Mouse (Mus musculus): Measurements from ENCODE around the gene Serpine1.
A peak's percentile ranks its signal among the peaks of the same experiment; 100 is the strongest.

- TF ChIP-seq FOSL1 (IDR thresholded peaks at IDR 0.05; ENCODE audit: insufficient read depth, low read length, poor library complexity, severe bottlenecking) (peak; percentile 78), CTCF (IDR thresholded peaks at IDR 0.05; ENCODE audit: control insufficient read depth, insufficient read depth, insufficient read length) (no peak), CEBPB (IDR thresholded peaks at IDR 0.05; ENCODE audit: low read depth) (no peak), USF1 (IDR thresholded peaks at IDR 0.05; ENCODE audit: low read depth) (peak; percentile 77), MAX (IDR thresholded peaks at IDR 0.05) (peak; percentile 97), MYOD1 (IDR thresholded peaks at IDR 0.05; ENCODE audit: control insufficient read depth, insufficient read length, low read depth) (peak; percentile 32)
Observed at GRCm38 (mm10) chr5:137102575-137103522, 30.8 kb upstream of the Serpine1 start.

Measured in C2C12 (cell line).